Mouse (Mus musculus) B cell, adult 2 months (primary cell): ENCODE measurements at regions not wholly inside any gene's neighbourhood (a gene's known extent, or its start where the extent isn't known, plus 50 kb on each side); places are given as distances from the start of the nearest gene placed in this dataset.

Experiments used
- DNase-seq, 2 experiments: peaks; one replicate each; pipeline ENCODE4 v3.0.0; 2022

DNA sequence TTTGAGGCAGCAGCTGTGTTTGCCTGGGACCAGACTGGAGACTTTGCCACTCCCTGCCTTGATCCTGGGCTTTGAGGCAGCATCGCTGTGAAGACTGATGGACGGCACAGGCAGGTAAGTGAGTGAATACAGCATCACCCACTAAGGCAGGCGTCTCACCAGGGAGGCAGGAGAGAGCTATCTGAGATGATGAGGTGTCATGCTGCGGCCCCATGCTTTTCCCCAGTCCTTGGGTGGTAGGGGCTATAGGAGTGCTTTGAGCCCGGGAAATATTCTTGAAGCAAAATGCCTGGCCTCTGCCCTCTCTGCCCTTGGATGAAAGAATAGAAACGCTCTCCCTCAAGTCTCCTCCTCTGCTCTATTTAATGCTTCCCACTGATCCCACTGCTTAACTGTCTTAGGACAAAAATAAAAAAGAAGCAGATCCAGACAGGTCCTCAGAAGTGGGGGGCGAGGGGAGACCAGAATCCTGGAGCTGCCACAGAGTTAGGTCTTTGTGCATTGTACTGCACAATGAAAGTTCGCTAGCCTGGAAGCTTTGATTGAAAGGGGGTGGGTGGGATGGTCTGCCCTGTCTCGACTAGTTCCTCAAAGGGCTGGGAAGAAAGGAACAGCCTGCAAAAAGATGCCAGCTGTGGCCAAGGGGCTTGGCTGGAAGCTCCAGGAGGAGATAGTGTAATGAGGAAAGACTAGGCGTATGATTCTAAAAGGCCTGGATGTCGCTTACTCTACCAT is 117.4 kb upstream of the Cdh5 start:
- no peak for DNase-seq

DNA sequence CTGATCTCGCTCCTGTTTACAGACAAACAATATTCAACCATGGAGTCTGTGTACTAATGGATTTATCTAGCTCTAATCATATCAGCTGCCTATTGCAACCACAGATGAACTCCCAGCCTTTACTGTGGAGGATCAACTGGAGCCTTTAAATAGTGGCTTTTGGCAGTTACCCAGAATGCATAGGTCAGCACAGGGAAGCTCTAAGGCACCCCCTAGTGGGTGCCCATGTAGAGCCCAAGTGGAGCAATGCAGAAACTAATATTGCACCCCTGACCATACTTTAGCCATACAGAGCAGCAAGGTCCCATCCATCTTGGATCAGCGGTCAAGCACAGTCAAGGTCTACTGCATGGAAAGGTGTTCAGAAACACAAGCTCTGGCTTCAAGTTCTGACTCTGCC is 115.8 kb upstream of the Cdh5 start:
- no peak for DNase-seq

DNA sequence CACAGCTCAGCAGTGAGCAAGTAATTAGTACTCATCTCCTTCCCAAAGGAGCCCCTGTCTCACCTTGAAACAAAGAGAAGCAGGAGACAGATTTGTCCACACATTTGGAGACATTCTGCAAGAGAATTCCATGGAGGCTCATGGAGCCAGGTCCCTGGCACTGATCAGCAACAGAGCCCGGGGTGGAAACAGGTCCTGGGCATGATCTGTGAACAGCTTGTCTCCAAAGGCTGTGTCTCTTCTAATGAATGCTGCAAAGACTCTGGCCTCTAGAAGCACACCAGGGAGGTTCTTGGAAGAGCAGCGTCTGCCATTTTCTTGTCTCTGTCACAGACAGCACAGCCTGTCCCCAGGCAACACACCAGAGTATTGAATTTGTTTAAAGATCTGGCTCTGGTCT is 107.5 kb upstream of the Cdh5 start:
- no peak for DNase-seq

DNA sequence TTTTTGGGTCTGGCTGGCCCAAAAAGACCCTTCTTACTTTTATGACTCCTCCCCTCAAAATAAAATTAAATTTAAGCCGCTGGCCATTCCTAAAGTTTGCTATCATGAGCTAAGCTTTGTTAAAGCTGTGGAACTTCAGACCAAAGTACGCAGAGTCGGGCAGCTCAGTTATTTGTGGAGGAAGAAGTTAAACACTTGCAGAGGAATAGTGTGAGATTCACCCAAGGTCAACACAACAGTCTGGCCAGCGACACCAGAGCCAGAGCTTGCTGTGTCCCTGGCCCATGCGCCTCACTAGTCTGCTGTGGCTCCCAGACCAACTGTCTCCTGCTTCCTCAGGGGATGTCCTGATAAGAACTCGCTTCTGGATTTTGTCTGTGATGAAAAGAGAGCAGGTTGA is 103.3 kb upstream of the Cdh5 start:
- no peak for DNase-seq

DNA sequence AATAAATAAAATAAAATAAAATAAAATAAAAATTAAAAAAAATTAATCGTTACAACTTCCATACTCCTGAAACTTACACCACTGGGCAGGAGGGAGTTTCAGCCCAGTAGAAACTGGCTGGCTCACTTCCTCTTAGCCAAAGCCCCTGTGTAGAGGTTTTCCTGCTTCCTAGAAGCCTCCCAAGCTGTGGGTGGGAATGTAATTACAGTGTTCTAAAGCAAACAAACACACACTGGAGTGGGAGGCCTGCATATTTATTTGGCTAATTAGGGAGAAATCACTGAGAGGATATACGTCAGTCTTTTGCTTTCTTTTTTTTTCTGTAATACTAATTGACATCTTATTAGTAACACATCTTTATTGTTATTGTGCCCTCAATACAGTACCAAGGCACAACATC is 94.2 kb upstream of the Cdh5 start:
- DNase-seq, result no peak

DNA sequence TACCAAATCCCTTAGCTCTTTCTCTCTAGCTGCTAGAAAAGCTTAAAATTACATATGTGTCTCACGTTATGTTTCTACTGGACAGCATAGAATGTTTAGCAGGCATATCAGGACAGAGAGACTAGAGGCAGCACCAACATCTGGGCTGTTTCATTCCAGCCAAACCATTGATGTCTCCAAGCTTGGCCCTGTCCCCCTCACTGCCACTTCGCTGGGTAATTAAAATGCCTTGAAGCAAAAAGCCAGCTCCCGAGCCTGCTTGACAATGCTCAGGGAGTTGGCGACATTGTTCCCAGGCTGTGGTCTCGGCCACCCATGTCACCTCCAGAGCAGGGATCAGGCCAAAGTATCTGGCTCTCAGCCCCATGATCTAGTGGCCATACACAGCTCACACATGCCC is 92.7 kb upstream of the Cdh5 start:
- DNase-seq, result no peak

DNA sequence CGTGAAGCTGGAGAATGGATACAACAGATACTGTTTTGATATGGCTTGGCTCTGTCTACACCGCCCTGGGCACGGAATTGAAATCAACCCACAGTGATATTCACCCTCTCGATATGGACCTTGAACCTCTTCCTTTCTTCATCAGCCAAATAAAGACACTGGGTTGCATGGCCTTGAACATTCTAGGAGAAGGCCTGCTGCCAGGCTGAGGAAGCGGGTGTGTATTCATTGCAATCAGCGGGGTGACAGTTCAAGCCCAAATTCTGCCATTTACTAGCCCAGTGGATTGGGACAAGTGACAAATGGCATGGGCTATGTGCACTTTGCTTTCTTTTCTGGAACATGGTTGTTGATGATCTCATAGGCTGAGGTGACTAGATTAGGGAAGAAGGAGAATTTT is 92.1 kb upstream of the Cdh5 start:
- DNase-seq, result no peak

DNA sequence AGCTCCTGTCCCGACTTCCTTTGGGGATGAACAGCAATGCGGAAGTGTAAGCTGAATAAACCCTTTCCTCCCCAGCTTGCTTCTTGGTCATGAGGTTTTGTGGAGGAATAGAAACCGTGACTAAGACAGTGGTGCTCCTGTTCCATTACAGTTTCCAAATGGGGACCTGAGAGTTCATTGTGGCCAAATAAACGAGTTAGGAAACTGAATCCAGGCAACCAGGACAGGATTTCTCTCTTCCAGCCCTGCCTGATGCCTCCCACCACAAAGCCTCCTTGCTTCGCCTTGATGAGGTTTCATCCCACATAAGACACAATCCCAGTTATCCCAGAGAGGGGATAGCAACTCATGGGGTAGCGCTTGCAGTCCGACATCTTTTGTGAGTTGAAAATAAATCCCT is 79.2 kb upstream of the Cdh5 start:
- DNase-seq, result no peak

DNA sequence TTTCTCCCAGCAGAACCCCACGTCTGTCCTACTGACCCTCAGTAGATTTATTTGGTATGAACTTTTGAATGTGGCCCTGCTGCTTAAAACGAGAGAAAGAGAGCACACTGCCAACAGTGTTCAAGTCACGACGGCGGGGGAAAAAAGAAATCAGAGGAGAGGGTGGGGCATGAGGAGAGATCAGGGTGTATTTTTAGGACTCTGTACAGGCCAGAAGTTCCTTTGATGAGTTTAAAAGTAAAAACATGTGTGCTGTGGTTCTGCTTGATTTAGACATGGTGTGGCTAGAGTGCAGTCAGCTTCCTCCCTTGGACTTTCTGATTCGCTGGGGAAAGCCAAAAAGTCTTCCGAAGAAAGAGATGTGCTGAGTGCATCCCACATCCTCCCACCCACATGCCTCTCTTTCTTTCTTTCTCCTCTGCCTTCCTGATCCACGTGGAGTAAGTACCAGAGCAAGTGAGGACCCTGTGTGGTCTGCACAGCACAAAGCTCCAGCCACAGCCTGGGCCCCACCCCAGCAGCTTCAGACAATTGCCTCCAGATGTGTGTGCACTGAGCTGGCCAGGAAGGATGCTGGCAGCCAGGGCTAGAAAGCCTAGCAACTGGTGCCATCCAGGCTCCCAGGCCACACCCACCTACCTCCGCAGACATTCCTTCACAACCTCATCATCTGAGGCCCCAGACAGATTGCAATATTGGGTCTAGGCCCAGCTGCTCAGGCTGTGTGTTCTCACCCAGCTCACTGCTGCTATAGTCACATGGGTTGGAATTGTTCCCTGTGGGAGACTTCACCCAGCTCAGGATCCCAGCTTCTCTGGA is 78.5 kb upstream of the Cdh5 start:
- DNase-seq, result no peak

DNA sequence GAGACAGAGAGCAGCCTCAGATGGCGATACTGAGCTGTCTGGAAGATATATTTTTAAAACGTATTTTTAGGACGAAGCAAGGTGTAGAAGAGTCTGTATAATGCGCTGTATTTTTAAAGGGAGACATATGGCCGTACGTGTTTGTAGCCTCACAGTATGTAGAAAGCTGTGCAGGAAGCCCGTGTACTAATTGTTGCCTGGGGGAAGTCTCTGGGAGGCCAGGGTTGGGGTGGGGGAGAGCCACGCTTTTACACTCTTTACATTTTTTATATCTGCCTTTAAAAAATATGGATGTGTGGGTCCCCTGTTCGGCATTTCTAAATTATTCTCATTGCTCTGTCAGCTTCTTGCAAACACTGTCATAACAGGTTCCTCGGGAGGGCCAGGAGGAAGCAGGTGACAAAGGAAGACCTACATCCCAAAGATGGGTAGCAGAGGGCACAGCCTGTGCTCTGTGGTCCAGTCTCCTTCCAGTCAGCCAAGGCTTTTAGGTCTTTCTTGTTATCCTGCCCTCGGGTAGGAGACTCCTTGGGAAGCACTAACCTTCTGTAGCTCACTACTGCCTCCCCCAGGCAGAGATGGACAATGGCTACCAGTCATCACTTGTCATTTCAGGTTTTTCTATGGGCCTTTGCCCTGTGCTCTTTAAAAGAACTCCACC is 74.1 kb upstream of the Cdh5 start:
- no peak for DNase-seq

DNA sequence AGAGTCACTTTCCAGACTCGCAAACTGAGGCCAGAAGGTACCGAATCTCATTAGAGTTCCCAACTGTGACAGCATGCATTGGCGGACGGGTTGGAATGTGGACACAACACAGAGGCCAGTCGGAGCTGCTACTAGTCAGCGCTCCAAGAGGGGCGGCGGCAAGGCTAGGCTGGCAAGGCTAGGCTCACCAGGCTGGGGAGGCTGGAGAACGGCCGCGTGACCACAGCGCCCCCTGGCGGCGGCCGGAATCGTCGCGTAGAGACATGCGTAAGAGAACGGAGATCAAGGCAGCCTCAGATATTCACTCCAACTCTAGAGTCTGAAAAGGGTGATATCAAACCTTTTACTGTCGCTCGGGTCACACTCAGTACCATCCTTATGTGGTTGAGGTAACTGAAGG is 72.8 kb upstream of the Cdh5 start:
- peak; percentile 62 to 69 for DNase-seq

DNA sequence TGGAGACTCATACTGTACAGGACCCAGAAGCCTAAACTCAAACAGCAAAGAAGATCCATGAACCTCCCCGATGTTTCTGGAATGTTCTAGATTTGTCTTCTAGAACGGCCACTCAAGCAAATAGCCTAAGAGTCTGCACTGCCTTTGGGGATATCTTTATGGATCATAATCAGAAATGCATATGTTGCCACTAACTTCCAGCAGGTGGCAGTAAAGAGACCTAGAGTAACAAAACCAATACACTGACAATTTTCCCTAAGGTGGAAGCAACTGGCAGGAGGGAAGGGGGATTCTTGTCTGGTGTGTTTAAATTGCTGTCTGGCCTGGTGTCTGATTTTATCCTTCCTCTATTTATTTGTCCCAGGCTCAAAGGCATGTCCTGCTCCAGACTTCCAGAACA is 69.2 kb upstream of the Cdh5 start:
- peak; percentile 33 to 40 for DNase-seq

DNA sequence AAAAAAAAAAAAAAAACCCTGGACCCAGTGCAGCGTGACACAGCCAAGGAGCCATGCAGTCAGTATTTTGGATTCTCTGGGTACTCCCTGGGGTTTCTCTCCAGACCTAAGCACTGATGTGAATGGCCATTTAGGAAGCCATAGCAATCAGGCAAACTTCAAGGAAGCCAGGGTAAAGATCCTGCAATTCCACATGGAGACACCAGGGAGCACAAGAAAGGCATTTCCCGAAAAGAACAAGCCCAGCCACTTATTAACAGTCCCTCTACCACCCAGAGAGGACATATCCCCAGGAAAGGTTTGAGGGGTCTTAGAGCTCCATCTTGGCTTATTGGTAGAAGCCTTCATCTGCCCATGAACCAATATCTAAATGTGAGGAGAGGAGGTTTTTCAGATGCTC is 68.3 kb upstream of the Cdh5 start:
- DNase-seq, result no peak

DNA sequence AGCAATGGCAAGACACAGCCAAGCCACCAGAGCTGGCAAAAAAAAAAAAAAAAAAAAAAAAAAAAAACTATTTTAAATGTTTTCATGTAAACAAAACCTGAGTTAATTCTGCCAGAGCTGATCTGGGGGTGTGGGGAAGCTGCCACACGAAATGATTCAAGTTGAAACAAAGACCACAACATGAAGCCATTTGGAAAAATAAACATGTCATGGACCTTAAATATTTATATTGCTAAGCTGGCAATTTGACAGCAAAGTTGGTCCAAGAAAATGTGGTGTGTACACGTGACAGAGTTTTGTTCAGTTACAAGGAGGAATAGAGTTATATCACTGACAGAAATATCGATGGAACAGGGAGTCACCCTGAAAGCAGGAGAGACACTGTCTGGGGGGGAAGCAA is 67.1 kb upstream of the Cdh5 start:
- no peak for DNase-seq

DNA sequence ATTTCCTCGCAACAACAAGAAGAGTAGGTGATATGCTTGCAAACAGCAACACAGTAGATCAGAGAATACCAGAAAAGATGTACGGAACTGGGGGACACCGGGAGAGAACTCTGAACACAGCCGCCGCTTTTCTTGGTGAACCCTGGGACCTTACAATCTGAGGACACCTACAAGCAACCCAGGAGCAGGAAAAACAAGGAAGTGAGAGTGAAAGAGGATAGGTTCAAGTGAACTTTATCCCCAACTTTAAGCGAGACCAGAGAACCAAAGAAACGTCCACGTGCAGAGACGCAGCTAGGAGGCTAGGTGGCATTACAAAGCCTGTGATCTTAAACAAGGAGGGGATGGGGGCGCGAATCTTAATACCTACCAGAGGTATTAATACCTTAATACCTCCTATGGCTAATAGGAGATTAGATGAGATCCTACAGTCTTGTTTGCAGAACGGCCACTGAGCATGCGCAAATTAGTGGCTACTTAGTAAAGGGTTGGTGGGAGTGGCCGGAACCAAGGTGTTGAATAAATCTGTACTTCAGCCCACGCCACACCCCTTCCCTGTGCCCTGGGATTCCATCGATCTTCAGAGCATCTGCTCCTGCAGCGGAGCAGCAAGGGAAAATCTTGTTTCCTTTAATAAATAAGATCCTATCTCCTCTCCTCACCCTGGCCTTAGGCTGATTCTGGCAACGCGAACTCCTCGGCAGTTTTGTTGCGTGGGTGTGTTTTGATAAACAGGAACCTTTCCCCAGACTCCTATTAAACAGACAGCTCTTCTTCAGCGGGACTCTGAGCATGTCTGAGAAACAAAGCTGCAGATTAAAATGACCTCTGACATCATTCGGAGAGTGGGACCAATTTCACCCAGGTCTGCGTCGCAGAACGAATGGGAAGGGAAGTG is 64.6 kb upstream of the Cdh5 start:
- no peak for DNase-seq

DNA sequence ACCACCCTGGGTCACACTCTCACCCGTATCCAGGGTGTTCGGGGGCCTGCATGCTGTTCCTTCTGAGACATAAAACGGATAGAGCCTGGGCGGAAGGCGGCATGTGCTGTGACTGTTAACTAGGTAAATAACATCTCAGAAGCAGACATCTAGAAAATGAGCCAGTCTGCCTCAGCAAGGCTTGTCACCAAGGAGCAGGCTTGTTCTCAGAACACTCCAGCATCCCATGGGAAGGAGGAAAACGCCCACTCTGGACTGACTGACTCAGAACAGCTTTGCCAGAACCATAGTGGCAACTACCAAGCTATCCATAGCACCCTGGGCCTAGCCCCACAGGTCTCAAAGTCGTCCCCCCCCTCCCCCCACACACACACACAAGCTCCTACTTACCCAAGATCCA is 63.8 kb upstream of the Cdh5 start:
- no peak for DNase-seq

DNA sequence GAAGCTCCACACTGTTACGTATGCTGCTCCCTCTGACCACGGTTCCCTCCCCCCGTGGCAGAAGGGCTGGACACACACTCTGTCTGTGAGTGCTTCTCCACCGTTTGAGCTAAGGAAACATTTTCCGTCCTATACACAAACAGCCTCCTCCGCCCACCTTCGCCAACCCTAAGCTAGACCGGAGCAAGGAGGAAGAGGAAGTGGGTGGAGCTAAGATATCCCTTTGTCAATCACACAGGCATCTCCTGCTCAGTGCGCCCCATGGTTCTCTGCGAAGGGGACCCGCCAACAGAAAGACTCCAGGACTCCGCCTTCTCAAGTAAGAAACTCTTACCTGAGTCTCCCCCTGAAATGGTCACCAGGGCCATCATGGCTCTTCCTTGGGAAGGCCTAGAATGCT is 61.9 kb upstream of the Cdh5 start:
- no peak for DNase-seq

DNA sequence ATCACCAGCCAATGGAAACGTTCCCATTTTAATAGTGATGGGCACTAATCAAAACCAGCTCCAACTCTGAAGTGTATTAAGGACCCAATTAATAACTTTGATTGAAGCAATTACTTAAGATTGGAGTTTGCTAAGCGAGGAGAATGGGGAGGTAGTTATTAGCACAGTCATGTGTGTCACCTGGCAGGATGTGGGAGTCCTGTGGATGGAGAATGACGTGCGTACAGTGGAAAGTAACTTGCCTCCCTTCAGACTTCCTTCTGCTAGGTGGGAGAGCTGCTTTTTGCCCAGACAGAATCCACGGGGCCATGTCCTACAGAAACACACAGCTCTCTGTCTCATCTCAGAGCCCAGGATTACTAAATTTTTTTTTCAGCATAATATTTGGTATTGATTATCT is 59.9 kb upstream of the Cdh5 start:
- DNase-seq, result no peak

DNA sequence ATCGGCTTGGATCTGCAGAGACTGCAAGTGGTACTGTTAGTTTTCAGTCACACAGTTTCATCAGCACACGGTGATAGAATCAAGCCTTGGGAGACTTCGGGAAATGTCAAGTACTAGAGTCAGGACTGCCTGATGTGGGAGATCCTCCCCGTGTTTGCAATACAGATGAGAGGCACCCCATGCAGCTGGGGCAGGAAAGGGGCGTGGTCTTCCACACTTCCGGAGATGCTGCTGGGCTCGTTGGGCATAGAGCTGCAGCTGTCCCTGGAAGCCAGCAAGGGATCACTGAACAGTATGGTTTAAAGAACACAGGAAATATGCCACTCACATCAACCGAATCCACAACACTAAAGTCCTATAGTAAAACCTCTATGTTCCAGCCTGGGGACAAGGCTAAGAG is 59.0 kb upstream of the Cdh5 start:
- peak; percentile 30 to 38 for DNase-seq

DNA sequence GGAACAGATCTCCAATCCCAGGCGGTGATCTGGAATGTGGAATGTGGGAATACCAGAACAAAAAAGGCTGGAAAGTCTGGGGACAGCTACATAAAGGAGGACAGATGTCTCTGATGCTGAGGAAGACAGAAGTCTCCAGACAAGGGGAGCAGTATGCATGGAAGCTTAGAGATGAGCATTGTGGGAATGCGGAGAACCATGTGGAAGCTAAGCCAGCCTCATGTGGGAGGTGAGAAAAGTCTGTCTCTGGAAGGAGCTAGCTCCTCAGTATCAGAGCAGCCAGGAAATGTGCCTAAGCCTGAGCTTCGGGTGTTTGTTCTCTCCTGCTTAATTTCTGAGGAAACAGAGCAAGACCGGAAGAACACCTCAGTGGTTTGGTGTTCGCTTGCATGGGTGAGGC is 53.4 kb upstream of the Cdh5 start:
- no peak for DNase-seq

DNA sequence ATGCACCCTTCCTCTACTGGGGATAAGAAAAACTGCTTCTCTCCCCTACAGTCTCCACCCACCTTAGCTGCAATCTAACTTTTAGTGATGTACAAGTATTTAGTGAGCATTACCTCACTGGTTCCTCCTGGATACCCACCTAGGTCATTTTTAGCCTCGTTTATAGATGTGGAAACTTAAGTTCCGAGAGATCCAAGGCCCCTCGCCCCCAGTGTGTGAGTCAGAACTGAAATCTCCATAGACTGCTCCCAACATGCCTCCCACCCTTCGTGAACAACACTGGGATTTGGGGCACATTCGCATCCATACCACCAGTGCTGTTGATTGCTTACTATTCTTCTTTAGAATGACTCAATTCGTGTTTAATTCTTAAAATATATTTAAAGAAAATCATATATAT is 52.2 kb upstream of the Cdh5 start:
- DNase-seq, result no peak

DNA sequence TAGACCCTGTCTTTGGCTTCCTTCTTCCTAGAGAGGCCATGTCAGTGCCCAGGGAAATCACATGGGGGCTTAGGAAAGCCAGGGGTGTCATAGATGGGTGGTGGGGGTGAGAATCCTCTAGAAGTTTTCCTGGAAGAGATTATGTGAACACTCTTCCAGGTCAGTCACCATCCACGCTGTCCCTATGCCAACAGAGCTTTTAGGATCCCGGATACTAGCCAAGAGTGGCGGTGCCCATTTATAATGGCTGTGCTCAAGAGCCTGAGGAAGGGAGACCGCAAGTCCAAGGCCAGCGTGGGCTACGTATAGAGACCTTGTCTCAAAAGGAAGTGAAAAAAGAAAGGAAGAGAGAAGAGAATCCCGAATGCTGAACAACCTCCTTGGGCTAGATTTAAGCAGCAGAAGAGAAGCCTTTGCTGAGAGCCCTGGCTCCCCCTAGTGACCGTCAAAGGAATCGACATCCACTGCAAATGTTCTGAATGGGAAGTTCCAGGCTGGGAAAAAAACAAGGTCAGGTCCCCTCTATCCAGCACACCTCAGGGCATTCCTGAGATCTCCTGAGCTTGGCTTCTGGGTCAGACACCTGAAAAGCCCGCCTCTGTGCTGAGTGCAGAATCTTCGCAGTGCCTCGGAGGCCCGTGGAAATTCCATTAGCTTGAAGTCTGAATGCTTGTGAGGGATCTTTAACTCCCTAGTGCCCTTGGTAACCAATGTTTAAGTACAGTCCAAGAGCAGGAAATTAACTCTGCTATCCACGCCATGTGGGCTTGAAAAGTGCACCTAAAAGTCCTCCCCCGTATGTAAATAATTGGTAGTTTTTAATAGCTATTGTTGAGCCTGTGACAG is 50.5 kb upstream of the Cdh5 start:
- DNase-seq, result peak; percentile 63 to 73
